Mouse (Mus musculus): Measurements from ENCODE around the gene Kctd21.

GRCm38 (mm10) chr7:97358347-97358746 lies 26.2 kb downstream of the Kctd21 start:
- TF ChIP-seq CTCF (IDR thresholded peaks at IDR 0.05; ENCODE audit: low read depth, low read length): no peak
- no peak for TF ChIP-seq POLR2AphosphoS5 (IDR thresholded peaks at IDR 0.05; ENCODE audit: insufficient replicate concordance, low read depth, low read length)
- TF ChIP-seq GATA1 (IDR thresholded peaks at IDR 0.05; ENCODE audit: borderline replicate concordance, low read length): no peak
- no peak for TF ChIP-seq GATA2 (IDR thresholded peaks at IDR 0.05; ENCODE audit: borderline replicate concordance, low read depth, low read length)
- TF ChIP-seq TAL1 (conservative IDR thresholded peaks at IDR 0.05; ENCODE audit: low read depth, low read length): no peak

Measured in G1E (cell line).